Mouse (Mus musculus) embryonic fibroblast, embryonic 13.5 days (primary cell): Measurements from ENCODE around the gene Klf11.

Source experiments
- CTCF ChIP-seq: IDR thresholded peaks from 2 replicates; pipeline ENCODE4 v1.5.1; 2011; ENCODE audit warnings: mild to moderate bottlenecking, control low read depth, low read length, moderate library complexity, borderline replicate concordance; ENCODE audit not compliant: insufficient read depth
- POLR2A ChIP-seq: IDR thresholded peaks from 2 replicates; pipeline ENCODE4 v1.6.1; 2011; ENCODE audit warnings: low read depth, mild to moderate bottlenecking, control low read depth, low read length, moderate library complexity

GRCm38 (mm10) chr12:24654065-24654862, 3.2 kb downstream of the Klf11 start:
- TF ChIP-seq CTCF (no peak), POLR2A (no peak)
